Mouse (Mus musculus): ENCODE results near the gene Fhod1. TPM values are rescaled to one million over a fixed set of nuclear protein-coding genes. Genes with fewer than 3 reads are reported as not detected.
A peak's percentile ranks its signal among the peaks of the same experiment; 100 is the strongest.
"Not testable (repeated sequence)": the region's sequence is repeated elsewhere in the genome, so short reads cannot be mapped to it uniquely, and the experiment has no call there.

The Fhod1 gene
- total RNA-seq, 1 experiment from 2014 or later, result 18.4 TPM

- peak; percentile 62 for DNase-seq
These were observed 51.7 kb downstream of the Fhod1 start, which contains the start of gene Exoc3l for GRCm38 (mm10) chr8:105295895-105296573. TSS of gene Exoc3l (minus strand) at chr8:105296101.

GRCm38 (mm10) chr8:105295256-105295655, 52.5 kb downstream of the Fhod1 start:
- no peak for DNase-seq

- DNase-seq, result no peak
These were observed 53.0 kb downstream of the Fhod1 start for GRCm38 (mm10) chr8:105294776-105295175.

- no peak for DNase-seq
These were observed 54.3 kb downstream of the Fhod1 start for GRCm38 (mm10) chr8:105293405-105293804.

- DNase-seq, result no peak
These were observed 55.3 kb downstream of the Fhod1 start for GRCm38 (mm10) chr8:105292471-105292870.

- DNase-seq, result not testable (repeated sequence)
These were observed 56.0 kb downstream of the Fhod1 start for GRCm38 (mm10) chr8:105291802-105292201.

GRCm38 (mm10) chr8:105291364-105291763, 56.4 kb downstream of the Fhod1 start:
- DNase-seq, result not testable (repeated sequence)

GRCm38 (mm10) chr8:105290554-105291314, 57.0 kb downstream of the Fhod1 start:
- peak; percentile 93 for DNase-seq

- DNase-seq, result peak; percentile 53
These were observed 57.8 kb downstream of the Fhod1 start, which contains the start of gene 4931428F04Rik for GRCm38 (mm10) chr8:105289805-105290460. TSS of gene 4931428F04Rik (minus strand) at chr8:105289864.

- peak; percentile 92 for DNase-seq
These were observed 58.6 kb downstream of the Fhod1 start for GRCm38 (mm10) chr8:105288958-105289732.

- no peak for DNase-seq
These were observed 59.5 kb downstream of the Fhod1 start for GRCm38 (mm10) chr8:105288231-105288630.

GRCm38 (mm10) chr8:105286907-105287306, 60.8 kb downstream of the Fhod1 start:
- no peak for DNase-seq

GRCm38 (mm10) chr8:105285514-105285913, 62.2 kb downstream of the Fhod1 start:
- no peak for DNase-seq

GRCm38 (mm10) chr8:105283074-105283473, 64.7 kb downstream of the Fhod1 start:
- DNase-seq, result peak; percentile 79

- no peak for DNase-seq
These were observed 65.5 kb downstream of the Fhod1 start for GRCm38 (mm10) chr8:105282239-105282638.

GRCm38 (mm10) chr8:105281821-105282220, 65.9 kb downstream of the Fhod1 start:
- no peak for DNase-seq

- no peak for DNase-seq
These were observed 67.2 kb downstream of the Fhod1 start for GRCm38 (mm10) chr8:105280567-105280966.

Small RNA genes lying within 50 kb of the gene (microRNA-seq; reads per million reads assigned to microRNA genes)
- gene Gm27320 (0 reads per million in 2 experiments), gene Mir328 (1,923 to 1,998 reads per million in 2 experiments)

Other genes starting within 250 kb of the Fhod1 start
- not detected in 2 replicates for gene Ces4a, start 216.2 kb downstream of the Fhod1 start, total RNA-seq (2021)
- 78.8 and 92.4 TPM in 2 replicates for gene Cbfb, start 177.3 kb downstream of the Fhod1 start, total RNA-seq (2021)
- gene D230025D16Rik, start 122.8 kb downstream of the Fhod1 start, total RNA-seq (2021), result 27.9 and 34.5 TPM in 2 replicates
- 1.2 and 2.1 TPM in 2 replicates for gene B3gnt9, start 92.8 kb downstream of the Fhod1 start, total RNA-seq (2021)
- 18.7 and 21.7 TPM in 2 replicates for gene Tradd, start 83.3 kb downstream of the Fhod1 start, total RNA-seq (2021)
- 3.7 and 4.5 TPM in 2 replicates for gene Fbxl8, start 83.3 kb downstream of the Fhod1 start, total RNA-seq (2021)
- gene Hsf4, start 78.2 kb downstream of the Fhod1 start, total RNA-seq (2021), result 0.70 and 1.1 TPM in 2 replicates
- gene Nol3, start 71.8 kb downstream of the Fhod1 start, total RNA-seq (2021), result 4.4 and 4.7 TPM in 2 replicates
- gene 4931428F04Rik, start 58.1 kb downstream of the Fhod1 start, total RNA-seq (2021), result 1.9 and 3.7 TPM in 2 replicates
- gene Exoc3l, start 51.9 kb downstream of the Fhod1 start, total RNA-seq (2021), result 28.1 and 32.0 TPM in 2 replicates
- 44.1 and 45.5 TPM in 2 replicates for gene E2f4, start 50.3 kb downstream of the Fhod1 start, total RNA-seq (2021)
- gene Elmo3, start 42.4 kb downstream of the Fhod1 start, total RNA-seq (2021), result 3.9 and 9.8 TPM in 2 replicates
- gene Lrrc29, start 21.7 kb downstream of the Fhod1 start, total RNA-seq (2021), result 4.9 and 7.4 TPM in 2 replicates
- 61.4 and 66.9 TPM in 2 replicates for gene Tmem208, start 21.6 kb downstream of the Fhod1 start, total RNA-seq (2021)
- 1.3 and 2.7 TPM in 2 replicates for gene Slc9a5, start 890 bp upstream of the Fhod1 start, total RNA-seq (2021)
- gene Plekhg4, start 25.3 kb upstream of the Fhod1 start, total RNA-seq (2021), result 0.76 and 0.82 TPM in 2 replicates
- gene Kctd19, start 65.5 kb upstream of the Fhod1 start, total RNA-seq (2021), result not detected in 2 replicates
- gene Lrrc36, start 65.6 kb upstream of the Fhod1 start, total RNA-seq (2021), result 3.8 and 6.1 TPM in 2 replicates
- 22.7 and 27.4 TPM in 2 replicates for gene Tppp3, start 123.6 kb upstream of the Fhod1 start, total RNA-seq (2021)
- 17.7 and 20.6 TPM in 2 replicates for gene Zdhhc1, start 148.9 kb upstream of the Fhod1 start, total RNA-seq (2021)
- gene Hsd11b2, start 170.8 kb upstream of the Fhod1 start, total RNA-seq (2021), result 0.15 TPM in 1 of 2 replicates, not detected in the other
- gene Atp6v0d1, start 218.1 kb upstream of the Fhod1 start, total RNA-seq (2021), result 108 and 110 TPM in 2 replicates